Mouse (Mus musculus) lung, embryonic 14.5 days (tissue): ENCODE data around the gene Anks1b. TPM values are rescaled to one million over a fixed set of nuclear protein-coding genes. Genes with fewer than 3 reads are reported as not detected.
A peak's percentile ranks its signal among the peaks of the same experiment; 100 is the strongest.

ENCODE experiments used
- ATAC-seq: fragments of 200-750 bp; cut with Nextera tagmentation; 2 replicates; pipeline ENCODE4 v1.8.0; 2017; ENCODE audit warnings: mild to moderate bottlenecking, moderate TSS enrichment, moderate library complexity; ENCODE audit not compliant: insufficient read depth
- DNase-seq: peaks from one replicate; pipeline ENCODE4 v3.0.0-alpha.2; 2015
- H3K27ac ChIP-seq: fragments of 300-500 bp; sonication (generic); 2 replicates; pipeline ENCODE4 v1.5.1; 2014; ENCODE audit warnings: low read depth, mild to moderate bottlenecking, moderate library complexity
- H3K27me3 ChIP-seq: fragments of 300-500 bp; sonication (generic); 2 replicates; pipeline ENCODE4 v1.6.1; 2014; ENCODE audit warnings: low read length, control low read depth; ENCODE audit not compliant: insufficient read depth
- H3K36me3 ChIP-seq: fragments of 300-500 bp; sonication (generic); 2 replicates; pipeline ENCODE4 v1.6.1; 2014; ENCODE audit warnings: control low read depth; ENCODE audit not compliant: insufficient read depth
- H3K4me1 ChIP-seq: fragments of 300-500 bp; sonication (generic); 2 replicates; pipeline ENCODE4 v1.6.1; 2014; ENCODE audit warnings: antibody characterized with exemption, control low read depth; ENCODE audit not compliant: insufficient read depth
- H3K4me2 ChIP-seq: fragments of 300-500 bp; sonication (generic); 2 replicates; pipeline ENCODE4 v1.6.1; 2014; ENCODE audit warnings: mild to moderate bottlenecking
- H3K4me3 ChIP-seq: fragments of 300-500 bp; sonication (generic); 2 replicates; pipeline ENCODE4 v1.5.1; 2014; ENCODE audit warnings: low read depth, low read length
- H3K9ac ChIP-seq: fragments of 300-500 bp; sonication (generic); 2 replicates; pipeline ENCODE4 v1.6.1; 2014
- H3K9me3 ChIP-seq: fragments of 300-500 bp; sonication (generic); 2 replicates; pipeline ENCODE4 v1.6.1; 2016; ENCODE audit warnings: low read depth, low read length, control low read depth
- CTCF ChIP-seq: IDR thresholded peaks from 2 replicates; pipeline ENCODE4 v1.5.1; 2016; ENCODE audit warnings: antibody characterized with exemption, low read depth
- WGBS: fragments of 180-500 bp; shearing (Covaris S2); extraction: QIAGEN DNeasy Blood & Tissue Kit; methylation state at CpG from one replicate; pipeline ENCODE4 v1.1.7; 2014; 5-methylcytosine and 5-hydroxymethylcytosine counted together
- polyA plus RNA-seq: library from polyadenylated mRNA; unstranded; fragments of >200 nt; fragmentation: Nextera tagmentation; extraction: Ambion mirVana; gene quantifications from 2 replicates; pipeline ENCODE4 v1.2.1, GENCODE M21; 2014

Gene Anks1b
- polyA plus RNA-seq, 1 experiment from 2014 or later = 1.2 TPM

DNA sequence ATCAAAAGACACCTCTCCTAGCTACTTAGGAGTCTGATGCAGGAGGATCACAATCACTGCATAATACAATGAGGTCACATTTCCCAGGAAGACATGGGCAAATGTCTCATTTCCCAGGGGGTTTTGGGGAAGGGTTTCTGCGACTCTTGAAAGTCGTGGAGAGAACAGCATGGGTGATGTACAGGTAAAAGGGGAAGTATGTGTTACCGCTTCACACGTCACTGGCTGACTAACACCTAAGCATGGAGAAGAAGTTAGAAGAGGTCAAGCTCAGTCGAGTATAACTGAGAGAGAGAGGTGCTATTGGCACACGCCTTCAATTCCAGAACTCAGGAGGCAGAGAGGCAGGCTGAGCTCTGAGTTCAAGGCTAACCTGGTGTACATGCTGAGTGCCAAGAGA, 1117.0 kb downstream of the Anks1b start:
- H3K27me3 ChIP-seq = no peaks in the 10 kb centered on the region
- H3K36me3 ChIP-seq = peaks cover 24% of the 10 kb centered on the region; the same call in 1 of the 2 replicates
- no peak for TF ChIP-seq CTCF
- 85% methylated on average over 6 of the region's 6 CpGs for WGBS
- no peak overlapping the region for H3K9ac ChIP-seq
- H3K27ac ChIP-seq = no peak overlapping the region
- no peak for ATAC-seq
- no peak overlapping the region for H3K4me2 ChIP-seq
- no peak for DNase-seq
- no peaks in the 10 kb centered on the region for H3K9me3 ChIP-seq
- H3K4me3 ChIP-seq = no peak overlapping the region
- H3K4me1 ChIP-seq = no peaks in the 10 kb centered on the region

DNA sequence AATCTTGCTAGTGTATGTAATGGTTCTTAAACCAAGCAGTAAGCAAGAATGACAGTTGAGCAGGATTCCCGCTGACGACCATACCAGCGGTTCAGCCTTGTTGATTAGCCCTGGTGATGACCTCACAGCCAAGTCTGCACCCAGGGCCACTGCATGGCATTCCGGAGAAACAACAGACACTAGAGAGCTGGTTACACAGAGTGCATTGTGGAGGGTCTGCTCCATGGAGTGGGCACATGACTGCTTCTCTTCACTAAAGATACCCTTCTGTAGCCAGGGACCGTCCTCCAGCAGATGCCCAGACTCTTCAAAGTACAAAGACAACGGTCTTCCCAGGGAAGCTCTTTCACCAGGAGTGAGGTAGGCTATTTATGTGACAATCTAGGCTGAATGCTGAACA, 1118.9 kb downstream of the Anks1b start:
- no peak overlapping the region for H3K4me3 ChIP-seq
- H3K4me1 ChIP-seq = no peaks in the 10 kb centered on the region
- ATAC-seq = no peak
- TF ChIP-seq CTCF = no peak
- H3K36me3 ChIP-seq = peaks cover 30% of the 10 kb centered on the region; the same call in 1 of the 2 replicates
- no peak overlapping the region for H3K9ac ChIP-seq
- WGBS = 86% methylated on average over 6 of the region's 6 CpGs
- H3K27ac ChIP-seq = no peak overlapping the region
- no peaks in the 10 kb centered on the region for H3K9me3 ChIP-seq
- H3K4me2 ChIP-seq = no peak overlapping the region
- no peak for DNase-seq
- H3K27me3 ChIP-seq = no peaks in the 10 kb centered on the region

DNA sequence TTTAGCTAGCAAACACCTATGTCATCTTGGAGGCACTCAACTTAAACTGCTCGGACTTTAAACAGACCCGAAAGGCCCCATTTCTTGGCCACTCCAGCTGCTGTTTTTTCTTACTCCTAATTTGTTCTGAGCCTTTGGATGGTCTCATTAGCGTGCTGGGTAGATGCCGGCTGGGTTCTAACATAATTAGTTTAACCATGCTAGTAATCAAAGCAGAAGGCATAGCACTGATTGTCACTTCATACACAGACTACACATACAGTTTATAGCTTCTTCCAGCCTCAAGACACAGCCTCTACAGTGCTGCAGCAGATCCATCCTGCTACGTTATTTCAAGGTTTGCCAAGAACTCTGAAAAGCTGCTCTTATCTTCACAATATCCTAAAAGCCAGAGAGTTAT, 1120.6 kb downstream of the Anks1b start:
- H3K36me3 ChIP-seq = peaks cover 36% of the 10 kb centered on the region; the same call in 1 of the 2 replicates
- H3K27ac ChIP-seq = no peak overlapping the region
- no peak overlapping the region for H3K4me2 ChIP-seq
- ATAC-seq (no peak), DNase-seq (no peak)
- H3K9me3 ChIP-seq = no peaks in the 10 kb centered on the region
- no peaks in the 10 kb centered on the region for H3K27me3 ChIP-seq
- H3K9ac ChIP-seq = no peak overlapping the region
- WGBS = 80% methylated on average over 5 of the region's 5 CpGs
- no peaks in the 10 kb centered on the region for H3K4me1 ChIP-seq
- H3K4me3 ChIP-seq = no peak overlapping the region
- no peak for TF ChIP-seq CTCF

DNA sequence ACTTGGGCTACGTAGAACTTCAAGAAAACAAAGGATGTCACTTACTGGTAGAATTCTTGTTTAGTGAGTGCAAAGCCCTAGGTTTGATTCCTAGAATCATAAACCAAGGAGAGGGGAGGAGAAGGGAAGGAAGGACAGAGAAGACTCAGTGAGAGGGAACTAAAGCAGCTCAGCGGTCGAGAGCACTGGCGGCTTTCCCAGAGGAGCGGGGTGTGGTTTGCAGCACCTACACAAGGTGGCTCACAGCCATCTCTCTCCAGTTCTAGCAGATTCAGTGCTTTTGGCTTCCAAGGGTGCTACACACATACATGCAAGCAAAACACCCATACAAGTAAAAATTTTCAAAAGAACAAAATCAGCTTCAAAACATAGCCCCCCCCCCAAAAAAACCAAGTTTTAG, 1126.6 kb downstream of the Anks1b start:
- Histone ChIP-seq H3K4me2 (no peak overlapping the region), H3K4me3 (no peak overlapping the region), H3K27me3 (no peaks in the 10 kb centered on the region), H3K4me1 (no peaks in the 10 kb centered on the region), H3K9me3 (no peaks in the 10 kb centered on the region), H3K27ac (no peak overlapping the region), H3K9ac (no peak overlapping the region), H3K36me3 (peaks cover 18% of the 10 kb centered on the region; the same call in 1 of the 2 replicates)
- TF ChIP-seq CTCF = no peak
- ATAC-seq (no peak), DNase-seq (no peak)
- WGBS = 83% methylated on average over 5 of the region's 5 CpGs

DNA sequence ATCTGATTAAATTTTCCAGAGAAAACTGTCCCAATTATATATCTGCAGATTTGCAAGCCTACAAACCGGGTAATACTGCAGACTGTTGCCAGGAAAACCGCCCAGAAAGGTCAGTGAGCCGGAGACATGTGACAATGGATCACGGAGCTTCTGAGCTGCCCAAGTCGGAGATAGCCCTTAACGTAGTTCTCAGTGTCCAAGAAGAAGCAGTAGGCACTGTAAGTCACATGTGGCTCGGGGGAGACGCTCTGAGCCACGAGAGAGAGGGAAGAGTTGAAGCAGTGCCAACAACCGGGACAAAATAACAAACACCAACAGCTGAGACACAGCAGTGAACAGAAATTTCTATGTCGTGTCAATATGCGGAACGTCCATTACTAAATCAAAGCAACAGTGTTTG, 1128.1 kb downstream of the Anks1b start:
- Histone ChIP-seq H3K9ac (no peak overlapping the region), H3K9me3 (no peaks in the 10 kb centered on the region), H3K4me2 (no peak overlapping the region), H3K4me1 (no peaks in the 10 kb centered on the region), H3K27me3 (no peaks in the 10 kb centered on the region), H3K4me3 (no peak overlapping the region), H3K36me3 (peaks cover 17% of the 10 kb centered on the region; the same call in 1 of the 2 replicates), H3K27ac (no peak overlapping the region)
- ATAC-seq (peak; percentile 47; the same call in 1 of the 2 replicates), DNase-seq (peak; percentile 70)
- 55% methylated on average over 13 of the region's 13 CpGs for WGBS
- no peak for TF ChIP-seq CTCF

DNA sequence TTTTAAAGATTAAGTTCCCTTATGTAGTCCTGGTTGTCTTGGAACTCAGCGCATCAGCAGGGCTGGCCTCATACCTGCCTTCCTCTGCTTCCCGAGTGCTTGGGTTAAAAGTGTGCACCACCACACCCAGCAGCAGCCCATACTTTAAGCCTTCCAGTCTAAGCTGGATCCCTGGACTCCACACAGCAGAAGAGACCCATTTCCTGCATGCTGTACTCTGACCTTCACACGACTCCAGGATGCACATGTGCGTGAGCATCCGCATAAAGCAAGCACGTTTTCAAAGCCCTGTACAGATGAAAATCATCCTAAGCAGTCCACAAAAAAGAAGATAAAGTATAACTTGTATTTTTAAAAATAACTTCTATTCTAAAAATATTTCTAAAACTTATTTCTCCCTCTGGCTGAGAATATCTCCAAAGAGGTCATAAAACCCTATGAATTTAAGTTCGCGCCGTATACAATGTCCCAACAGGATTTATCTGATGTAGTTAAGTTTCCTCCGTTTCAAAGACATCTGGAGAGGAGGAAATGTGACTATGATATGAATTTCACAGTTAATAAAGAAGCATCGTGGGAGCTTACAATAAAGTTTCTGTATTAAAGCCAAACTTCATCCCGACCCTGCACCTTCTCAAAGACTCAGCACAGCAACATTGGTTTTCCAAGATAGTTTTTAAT, 1132.7 kb downstream of the Anks1b start:
- H3K4me2 ChIP-seq = no peak overlapping the region
- H3K9me3 ChIP-seq = no peaks in the 10 kb centered on the region
- H3K4me3 ChIP-seq = no peak overlapping the region
- no peaks in the 10 kb centered on the region for H3K4me1 ChIP-seq
- 60% methylated on average over 12 of the region's 12 CpGs for WGBS
- no peak overlapping the region for H3K9ac ChIP-seq
- 0 out of 2 replicates have a peak overlapping the region, but pooled peaks have one; percentile 24 for H3K27ac ChIP-seq
- TF ChIP-seq CTCF = no peak
- peak; percentile 60; the same call in 1 of the 2 replicates for ATAC-seq
- no peaks in the 10 kb centered on the region for H3K27me3 ChIP-seq
- H3K36me3 ChIP-seq = peaks cover 17% of the 10 kb centered on the region; the same call in 1 of the 2 replicates
- DNase-seq = peak; percentile 19

Other genes with a start within 250 kb of the Anks1b start
- 13.0 and 13.9 TPM in 2 replicates for gene Scyl2, start 187.2 kb upstream of the Anks1b start, polyA plus RNA-seq
- 28.8 and 31.5 TPM in 2 replicates for gene Actr6, start 141.2 kb upstream of the Anks1b start, polyA plus RNA-seq
- gene Uhrf1bp1l, start 128.5 kb upstream of the Anks1b start, polyA plus RNA-seq = 31.3 and 35.1 TPM in 2 replicates